8 mouse cellular contexts compared by ENCODE assay signal in genomic region chr1:167270342-167271111, GRCm38 (mm10). TPM values are rescaled to one million over a fixed set of nuclear protein-coding genes. Genes with fewer than 3 reads are reported as not detected.
A peak's percentile ranks its signal among the peaks of the same experiment; 100 is the strongest.
DNase-seq lines count a peak whose midpoint lies in the region; ATAC-seq and TF ChIP-seq lines count a peak whose summit lies in the region.

No protein-coding gene starts in this region.

- peak; percentile 42 for ATAC-seq in limb, embryonic 13.5 days (ENCODE audit: low FRiP score, low read depth)

- no peak for DNase-seq in layer of hippocampus, adult 2 months (ENCODE audit: low spot score in 2 of 2)
- no peak for DNase-seq in layer of hippocampus, adult 9-10 months (ENCODE audit: low spot score)
- DNase-seq in R1 (ENCODE audit: low read depth, low spot score), result peak; percentile 92
- DNase-seq in gastrocnemius, postnatal 25 days, result peak; percentile 20
- peak; percentile 32 for DNase-seq in neural tube, embryonic 10.5 days (ENCODE audit: extremely low spot score, low spot score)
- DNase-seq in frontal cortex, postnatal 14 days (ENCODE audit: low spot score in 2 of 2), result no peak
- DNase-seq in B cell, adult 2 months, result no peak

- no peaks in the 10 kb centered on the region for H3K36me3 ChIP-seq in limb, embryonic 13.5 days

- H3K27me3 ChIP-seq in limb, embryonic 13.5 days, result no peaks in the 10 kb centered on the region

- peak overlapping the region; percentile 38 for H3K4me3 ChIP-seq in layer of hippocampus, adult 2 months
- H3K4me3 ChIP-seq in limb, embryonic 13.5 days, result 0 out of 2 replicates have a peak overlapping the region, but pooled peaks have one; percentile 3

- H3K27ac ChIP-seq in layer of hippocampus, adult 2 months, result peak overlapping the region; percentile 74
- peak overlapping the region; percentile 53; the same call in 1 of the 2 replicates for H3K27ac ChIP-seq in limb, embryonic 13.5 days

- no peaks in the 10 kb centered on the region for H3K9me3 ChIP-seq in limb, embryonic 13.5 days

- WGBS in limb, embryonic 13.5 days, result 17% methylated on average over 19 of the region's 19 CpGs

- peaks cover 45% of the 10 kb centered on the region for H3K4me1 ChIP-seq in limb, embryonic 13.5 days

- TF ChIP-seq CTCF in layer of hippocampus, adult 2 months (conservative IDR thresholded peaks at IDR 0.05), result no peak

- H3K4me2 ChIP-seq in limb, embryonic 13.5 days (replicated peaks), result peak overlapping the region; percentile 52

- H3K9ac ChIP-seq in limb, embryonic 13.5 days, result no peak overlapping the region

RNA-seq across cellular contexts. Expression of gene Uck2, which starts 14.6 kb away (rescaled TPM):
- total RNA-seq in layer of hippocampus, adult 2 months (2021), result 10 to 100 TPM; 36.5 to 36.7 TPM
- 10 to 100 TPM; 16.9 to 29.3 TPM for total RNA-seq in gastrocnemius, postnatal 25 days (2021)
- 78.3 and 83.2 TPM in 2 replicates for polyA plus RNA-seq in limb, embryonic 13.5 days (2015; fragmentation: Nextera tagmentation; extraction: Ambion mirVana)

RNA-seq across cellular contexts. Expression of gene Tmco1, which starts 37.7 kb away (rescaled TPM):
- 10 to 100 TPM; 49.6 to 50.4 TPM for total RNA-seq in layer of hippocampus, adult 2 months (2021)
- 10 to 100 TPM; 32.6 to 41.3 TPM for total RNA-seq in gastrocnemius, postnatal 25 days (2021)
- polyA plus RNA-seq in limb, embryonic 13.5 days (2015; fragmentation: Nextera tagmentation; extraction: Ambion mirVana), result 80.4 and 81.8 TPM in 2 replicates

Comparison
In these comparisons a context has a peak if more than half of its experiments do, and no peak if none do; other contexts are left out.
1. DNase-seq: peak in R1 (single experiment), gastrocnemius, postnatal 25 days (single experiment) and neural tube, embryonic 10.5 days (single experiment); none in layer of hippocampus, adult 2 months (0 of 2), layer of hippocampus, adult 9-10 months (single experiment), frontal cortex, postnatal 14 days (0 of 2) and B cell, adult 2 months (0 of 2).